15 mouse cellular contexts compared by ENCODE assay signal in genomic region chr15:67513722-67514121, GRCm38 (mm10).
"Had no signal": no experiment of that assay in that cellular context is flagged by ENCODE, and none has a peak within 500 bp of the region (broad histone marks: within the 10 kb centered on the region; RNA-seq: fewer than 3 reads in every experiment).

No protein-coding gene starts in this region.

- H3K27ac ChIP-seq: liver, embryonic 15.5 days; midbrain, embryonic 13.5 days; midbrain, embryonic 15.5 days; neural tube, embryonic 12.5 days; stomach, embryonic 15.5 days; stomach, postnatal 0 days had no signal

- H3K4me3 ChIP-seq: liver, embryonic 15.5 days; megakaryocyte, embryonic 14.5 days; midbrain, embryonic 13.5 days; midbrain, embryonic 15.5 days; neural tube, embryonic 12.5 days; stomach, embryonic 15.5 days had no signal

- DNase-seq: lung, adult 18-20 months; lung, embryonic 14.5 days; lung, postnatal 10 days; lung, postnatal 4 days; right cerebral cortex, postnatal 14 days; thymus, adult 18-20 months; thymus, postnatal 14 days; thymus, postnatal 36 days had no signal

- H3K36me3 ChIP-seq: liver, embryonic 15.5 days; midbrain, embryonic 13.5 days; midbrain, embryonic 15.5 days; neural tube, embryonic 12.5 days; stomach, embryonic 15.5 days had no signal

- ATAC-seq: midbrain, embryonic 13.5 days had no signal
